Mouse (Mus musculus): ENCODE results near the gene Cept1. TPM values are rescaled to one million over a fixed set of nuclear protein-coding genes. Genes with fewer than 3 reads are reported as not detected.

The Cept1 gene
- total and polyA plus RNA-seq, 3 experiments = 0.95 to 66.7 (median 31.1) TPM

DNA sequence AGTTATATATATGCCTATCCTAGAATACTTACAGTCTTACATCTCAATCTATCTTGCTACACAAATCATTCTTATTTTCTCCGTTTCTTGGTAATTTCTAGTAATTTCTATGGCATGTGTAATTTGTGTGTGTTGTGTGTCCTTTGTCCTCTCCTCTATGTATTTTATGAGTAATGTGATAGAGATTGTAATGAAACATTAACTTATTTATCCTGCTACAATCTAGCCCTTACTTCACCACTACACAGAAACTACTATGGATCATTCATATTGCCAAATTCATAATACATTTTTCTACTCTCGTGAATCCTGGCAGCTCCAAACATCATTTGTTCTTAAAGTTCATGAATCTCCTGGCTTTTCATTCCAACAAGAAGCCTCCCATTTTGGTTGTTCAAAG, 19.6 kb downstream of the Cept1 start:
- Histone ChIP-seq H3K27me3 (ENCODE audit: insufficient read depth, low read length) (no peaks in the 10 kb centered on the region), H3K36me3 (replicated peaks) (peaks cover 11% of the 10 kb centered on the region), H3K9me3 (replicated peaks) (no peaks in the 10 kb centered on the region), H3K4me3 (ENCODE audit: low read depth, low read length) (no peak overlapping the region), H3K4me1 (ENCODE audit: insufficient read depth, low read depth, low read length) (no peaks in the 10 kb centered on the region)
- ATAC-seq (ENCODE audit: extremely low read depth, insufficient number of reproducible peaks, low FRiP score, poor library complexity, severe bottlenecking) (no peak), DNase-seq (ENCODE audit: low spot score) (no peak)
- TF ChIP-seq TAL1 (conservative IDR thresholded peaks at IDR 0.05; ENCODE audit: low read depth, low read length) (no peak), GATA1 (IDR thresholded peaks at IDR 0.05; ENCODE audit: borderline replicate concordance, low read length) (no peak), POLR2AphosphoS5 (IDR thresholded peaks at IDR 0.05; ENCODE audit: insufficient replicate concordance, low read depth, low read length) (no peak), CTCF (IDR thresholded peaks at IDR 0.05; ENCODE audit: low read depth, low read length) (no peak), GATA2 (IDR thresholded peaks at IDR 0.05; ENCODE audit: borderline replicate concordance, low read depth, low read length) (no peak)

GRCm38 (mm10) chr3:106526411-106526810, 21.2 kb downstream of the Cept1 start:
- Histone ChIP-seq H3K9me3 (replicated peaks) (no peaks in the 10 kb centered on the region), H3K4me3 (ENCODE audit: low read depth, low read length) (no peak overlapping the region), H3K27me3 (ENCODE audit: insufficient read depth, low read length) (no peaks in the 10 kb centered on the region), H3K4me1 (ENCODE audit: insufficient read depth, low read depth, low read length) (no peaks in the 10 kb centered on the region), H3K36me3 (replicated peaks) (peaks cover 7% of the 10 kb centered on the region)
- no peak for ATAC-seq (ENCODE audit: extremely low read depth, insufficient number of reproducible peaks, low FRiP score, poor library complexity, severe bottlenecking)
- no peak for TF ChIP-seq CTCF (IDR thresholded peaks at IDR 0.05; ENCODE audit: low read depth, low read length)
- no peak for DNase-seq (ENCODE audit: low spot score)

DNA sequence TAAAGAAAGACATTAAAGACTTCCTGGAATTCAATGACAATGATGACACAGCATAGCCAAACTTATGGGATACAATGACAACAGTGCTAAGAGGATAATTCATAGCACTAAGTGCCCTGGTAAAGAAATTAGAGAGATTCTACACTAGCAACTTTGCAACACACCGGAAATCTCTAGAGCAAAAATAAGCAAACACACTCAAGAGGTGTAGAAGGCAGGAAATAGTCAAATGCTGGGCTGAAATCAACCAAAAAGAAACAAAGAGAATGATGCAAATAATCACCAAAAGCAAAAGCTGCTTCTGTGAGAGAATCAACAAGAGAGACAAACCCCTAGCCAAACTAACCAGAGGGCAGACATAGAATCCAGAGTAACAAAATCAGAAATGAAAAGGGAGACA, 24.9 kb downstream of the Cept1 start:
- no peaks in the 10 kb centered on the region for H3K4me1 ChIP-seq (ENCODE audit: insufficient read depth, low read depth, low read length)
- TF ChIP-seq POLR2AphosphoS5 (IDR thresholded peaks at IDR 0.05; ENCODE audit: insufficient replicate concordance, low read depth, low read length) = no peak
- no peak for TF ChIP-seq TAL1 (conservative IDR thresholded peaks at IDR 0.05; ENCODE audit: low read depth, low read length)
- DNase-seq (ENCODE audit: low spot score) (no peak), ATAC-seq (ENCODE audit: extremely low read depth, insufficient number of reproducible peaks, low FRiP score, poor library complexity, severe bottlenecking) (no peak)
- H3K4me3 ChIP-seq (ENCODE audit: low read depth, low read length) = no peak overlapping the region
- no peaks in the 10 kb centered on the region for H3K27me3 ChIP-seq (ENCODE audit: insufficient read depth, low read length)
- H3K9me3 ChIP-seq (replicated peaks) = no peaks in the 10 kb centered on the region
- peaks cover 6% of the 10 kb centered on the region for H3K36me3 ChIP-seq (replicated peaks)

DNA sequence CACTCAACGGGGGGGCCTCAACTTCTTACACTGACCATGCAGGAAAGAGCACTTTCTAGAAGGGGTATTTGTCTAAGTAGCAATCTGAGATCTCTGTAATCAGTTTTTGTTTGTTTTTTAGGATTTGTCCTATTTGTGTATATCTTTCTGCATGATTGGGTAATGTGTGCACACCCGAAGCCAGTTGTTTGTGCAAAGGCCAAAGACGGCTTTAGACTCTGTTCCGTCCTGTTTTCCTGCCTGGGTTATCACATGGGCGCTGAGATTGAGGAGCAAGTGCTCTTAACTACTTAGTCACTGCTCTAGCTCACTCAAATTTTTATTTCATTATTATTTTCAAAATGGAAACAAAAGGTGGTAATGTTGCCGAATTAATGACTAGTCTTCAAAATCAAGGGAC, 32.6 kb downstream of the Cept1 start:
- Histone ChIP-seq H3K4me3 (ENCODE audit: low read depth, low read length) (no peak overlapping the region), H3K27me3 (ENCODE audit: insufficient read depth, low read length) (no peaks in the 10 kb centered on the region), H3K36me3 (replicated peaks) (peaks cover 9% of the 10 kb centered on the region), H3K9me3 (replicated peaks) (no peaks in the 10 kb centered on the region), H3K4me1 (ENCODE audit: insufficient read depth, low read depth, low read length) (no peaks in the 10 kb centered on the region)
- DNase-seq (ENCODE audit: low spot score) (no peak), ATAC-seq (ENCODE audit: extremely low read depth, insufficient number of reproducible peaks, low FRiP score, poor library complexity, severe bottlenecking) (no peak)
- TF ChIP-seq CTCF (IDR thresholded peaks at IDR 0.05; ENCODE audit: low read depth, low read length) = no peak
- no peak for TF ChIP-seq POLR2AphosphoS5 (IDR thresholded peaks at IDR 0.05; ENCODE audit: insufficient replicate concordance, low read depth, low read length)
- TF ChIP-seq GATA1 (IDR thresholded peaks at IDR 0.05; ENCODE audit: borderline replicate concordance, low read length) = no peak
- TF ChIP-seq GATA2 (IDR thresholded peaks at IDR 0.05; ENCODE audit: borderline replicate concordance, low read depth, low read length) = no peak
- no peak for TF ChIP-seq TAL1 (conservative IDR thresholded peaks at IDR 0.05; ENCODE audit: low read depth, low read length)

DNA sequence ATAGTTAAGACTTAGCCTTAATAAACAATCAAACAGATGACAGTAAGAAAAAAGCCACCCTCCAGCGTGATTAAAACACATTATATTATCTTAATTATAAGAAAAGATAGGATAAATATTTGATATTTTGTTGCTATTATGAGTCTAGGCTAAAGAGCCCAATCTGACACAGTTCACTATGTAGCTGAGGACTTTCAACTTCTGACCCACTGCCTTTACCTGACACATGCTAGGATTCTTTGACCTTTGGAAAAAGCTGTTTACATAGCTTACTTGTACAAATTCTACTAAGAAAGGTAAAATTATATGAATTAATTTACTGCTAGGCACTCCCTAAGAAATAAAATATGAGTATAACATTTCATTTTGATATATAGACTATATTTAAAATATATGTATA, 36.9 kb downstream of the Cept1 start:
- H3K27me3 ChIP-seq (ENCODE audit: insufficient read depth, low read length) = no peaks in the 10 kb centered on the region
- H3K4me1 ChIP-seq (ENCODE audit: insufficient read depth, low read depth, low read length) = no peaks in the 10 kb centered on the region
- no peak overlapping the region for H3K4me3 ChIP-seq (ENCODE audit: low read depth, low read length)
- H3K36me3 ChIP-seq (replicated peaks) = peaks cover 12% of the 10 kb centered on the region
- ATAC-seq (ENCODE audit: extremely low read depth, insufficient number of reproducible peaks, low FRiP score, poor library complexity, severe bottlenecking) (no peak), DNase-seq (ENCODE audit: low spot score) (no peak)
- no peak for TF ChIP-seq GATA1 (IDR thresholded peaks at IDR 0.05; ENCODE audit: borderline replicate concordance, low read length)
- no peak for TF ChIP-seq POLR2AphosphoS5 (IDR thresholded peaks at IDR 0.05; ENCODE audit: insufficient replicate concordance, low read depth, low read length)
- TF ChIP-seq TAL1 (conservative IDR thresholded peaks at IDR 0.05; ENCODE audit: low read depth, low read length) = no peak
- TF ChIP-seq GATA2 (IDR thresholded peaks at IDR 0.05; ENCODE audit: borderline replicate concordance, low read depth, low read length) = no peak
- no peaks in the 10 kb centered on the region for H3K9me3 ChIP-seq (replicated peaks)

DNA sequence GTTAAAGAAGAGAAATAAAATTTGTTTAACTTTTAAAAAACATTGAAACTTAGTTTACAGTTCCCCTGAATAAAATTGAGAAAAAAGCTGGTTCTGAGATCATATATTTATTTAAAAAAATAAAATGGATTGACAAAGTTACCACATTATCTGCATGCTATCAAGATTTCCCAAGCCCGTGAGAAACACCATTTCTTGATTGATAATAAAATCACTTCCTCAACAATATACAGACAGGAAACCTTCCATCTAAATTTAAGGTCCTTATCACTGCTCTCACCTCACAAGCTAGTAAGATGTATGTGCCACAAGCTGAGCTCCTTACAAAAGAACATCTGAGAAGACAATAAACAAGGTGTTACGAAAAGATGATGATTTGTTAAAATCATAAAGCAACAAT, 44.7 kb downstream of the Cept1 start:
- DNase-seq (ENCODE audit: low spot score) = no peak
- H3K4me1 ChIP-seq (ENCODE audit: insufficient read depth, low read depth, low read length) = no peaks in the 10 kb centered on the region
- TF ChIP-seq GATA1 (IDR thresholded peaks at IDR 0.05; ENCODE audit: borderline replicate concordance, low read length) (no peak), CTCF (IDR thresholded peaks at IDR 0.05; ENCODE audit: low read depth, low read length) (no peak)
- no peaks in the 10 kb centered on the region for H3K9me3 ChIP-seq (replicated peaks)
- peaks cover 36% of the 10 kb centered on the region for H3K36me3 ChIP-seq (replicated peaks)
- no peaks in the 10 kb centered on the region for H3K27me3 ChIP-seq (ENCODE audit: insufficient read depth, low read length)
- H3K4me3 ChIP-seq (ENCODE audit: low read depth, low read length) = no peak overlapping the region
- no peak for ATAC-seq (ENCODE audit: extremely low read depth, insufficient number of reproducible peaks, low FRiP score, poor library complexity, severe bottlenecking)

DNA sequence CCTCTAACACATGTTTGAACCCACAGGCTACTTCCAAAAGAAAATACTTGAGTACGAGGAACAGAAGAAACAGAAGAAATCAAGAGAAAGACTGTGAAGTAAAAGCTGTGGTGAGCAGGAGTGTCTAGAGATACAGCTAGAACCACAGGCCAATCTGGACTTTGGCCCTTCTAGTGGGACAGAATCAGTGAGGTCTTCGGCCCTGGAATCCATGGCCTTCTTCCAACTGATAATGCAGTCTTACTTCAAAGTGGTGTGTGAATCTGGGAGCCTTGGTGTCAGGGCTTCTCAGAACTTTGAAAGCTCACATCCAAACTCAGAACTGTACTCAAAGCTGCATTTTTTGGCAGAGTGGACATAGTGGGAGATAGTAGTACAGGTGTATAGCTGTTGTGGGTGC, 47.1 kb downstream of the Cept1 start:
- peaks cover 34% of the 10 kb centered on the region for H3K36me3 ChIP-seq (replicated peaks)
- TF ChIP-seq GATA2 (IDR thresholded peaks at IDR 0.05; ENCODE audit: borderline replicate concordance, low read depth, low read length) = no peak
- no peaks in the 10 kb centered on the region; the same call in 1 of the 2 replicates for H3K4me1 ChIP-seq (ENCODE audit: insufficient read depth, low read depth, low read length)
- H3K9me3 ChIP-seq (replicated peaks) = no peaks in the 10 kb centered on the region
- H3K4me3 ChIP-seq (ENCODE audit: low read depth, low read length) = no peak overlapping the region
- no peak for ATAC-seq (ENCODE audit: extremely low read depth, insufficient number of reproducible peaks, low FRiP score, poor library complexity, severe bottlenecking)
- DNase-seq (ENCODE audit: low spot score) = no peak
- H3K27me3 ChIP-seq (ENCODE audit: insufficient read depth, low read length) = no peaks in the 10 kb centered on the region

All from G1E (cell line).